Mouse (Mus musculus): ENCODE data around the gene Setdb1. TPM values are rescaled to one million over a fixed set of nuclear protein-coding genes. Genes with fewer than 3 reads are reported as not detected.

Setdb1 gene
- polyA plus RNA-seq, 1 experiment from 2014 or later = 56.5 TPM

- WGBS = 12% methylated on average over 5 of the region's 5 CpGs
- peak; percentile 48; the same call in 1 of the 2 replicates for ATAC-seq (ENCODE audit: low FRiP score, low TSS enrichment)
- no peak overlapping the region for H3K4me2 ChIP-seq (replicated peaks; ENCODE audit: low read depth, low read length)
- H3K9ac ChIP-seq (ENCODE audit: low read depth, low read length) = no peak overlapping the region
- no peaks in the 10 kb centered on the region for H3K9me3 ChIP-seq (ENCODE audit: control insufficient read depth, low read length)
- peaks cover 33% of the 10 kb centered on the region for H3K36me3 ChIP-seq (ENCODE audit: control insufficient read depth, insufficient read depth, low read length)
- H3K27me3 ChIP-seq (ENCODE audit: control insufficient read depth, insufficient read depth, low read length) = no peaks in the 10 kb centered on the region
- no peak overlapping the region for H3K27ac ChIP-seq (ENCODE audit: low read depth, low read length)
- H3K4me1 ChIP-seq (ENCODE audit: control insufficient read depth, insufficient read depth, low read length) = no peaks in the 10 kb centered on the region; the same call in 1 of the 2 replicates
- H3K4me3 ChIP-seq (ENCODE audit: low read length) = no peak overlapping the region
These were observed 60.9 kb downstream of the Setdb1 start for GRCm38 (mm10) chr3:95296103-95296469.

- H3K4me2 ChIP-seq (replicated peaks; ENCODE audit: low read depth, low read length) = no peak overlapping the region
- H3K27ac ChIP-seq (ENCODE audit: low read depth, low read length) = no peak overlapping the region
- no peaks in the 10 kb centered on the region for H3K9me3 ChIP-seq (ENCODE audit: control insufficient read depth, low read length)
- no peaks in the 10 kb centered on the region for H3K27me3 ChIP-seq (ENCODE audit: control insufficient read depth, insufficient read depth, low read length)
- peaks cover 36% of the 10 kb centered on the region for H3K36me3 ChIP-seq (ENCODE audit: control insufficient read depth, insufficient read depth, low read length)
- 73% methylated on average over 11 of the region's 11 CpGs for WGBS
- 0 out of 2 replicates have a peak, but pooled peaks have one; percentile 29 for ATAC-seq (ENCODE audit: low FRiP score, low TSS enrichment)
- H3K4me3 ChIP-seq (ENCODE audit: low read length) = no peak overlapping the region
- no peaks in the 10 kb centered on the region; the same call in 1 of the 2 replicates for H3K4me1 ChIP-seq (ENCODE audit: control insufficient read depth, insufficient read depth, low read length)
- no peak overlapping the region for H3K9ac ChIP-seq (ENCODE audit: low read depth, low read length)
These were observed 61.5 kb downstream of the Setdb1 start for GRCm38 (mm10) chr3:95295321-95296102.

- no peak overlapping the region for H3K27ac ChIP-seq (ENCODE audit: low read depth, low read length)
These were observed 62.3 kb downstream of the Setdb1 start for GRCm38 (mm10) chr3:95294718-95295117.

GRCm38 (mm10) chr3:95294316-95294715 is 62.7 kb downstream of the Setdb1 start:
- Histone ChIP-seq H3K4me2 (replicated peaks; ENCODE audit: low read depth, low read length) (no peak overlapping the region), H3K4me3 (ENCODE audit: low read length) (no peak overlapping the region), H3K9me3 (ENCODE audit: control insufficient read depth, low read length) (no peaks in the 10 kb centered on the region), H3K9ac (ENCODE audit: low read depth, low read length) (no peak overlapping the region), H3K36me3 (ENCODE audit: control insufficient read depth, insufficient read depth, low read length) (peaks cover 38% of the 10 kb centered on the region), H3K27ac (ENCODE audit: low read depth, low read length) (no peak overlapping the region), H3K4me1 (ENCODE audit: control insufficient read depth, insufficient read depth, low read length) (no peaks in the 10 kb centered on the region; the same call in 1 of the 2 replicates), H3K27me3 (ENCODE audit: control insufficient read depth, insufficient read depth, low read length) (no peaks in the 10 kb centered on the region)
- WGBS = 89% methylated on average over 7 of the region's 7 CpGs
- no peak for ATAC-seq (ENCODE audit: low FRiP score, low TSS enrichment)

More at GRCm38 (mm10) chr3:95294718-95295117, 62.3 kb downstream of the Setdb1 start:
- Histone ChIP-seq H3K9me3 (ENCODE audit: control insufficient read depth, low read length) (no peaks in the 10 kb centered on the region), H3K4me3 (ENCODE audit: low read length) (no peak overlapping the region), H3K4me1 (ENCODE audit: control insufficient read depth, insufficient read depth, low read length) (no peaks in the 10 kb centered on the region; the same call in 1 of the 2 replicates), H3K27me3 (ENCODE audit: control insufficient read depth, insufficient read depth, low read length) (no peaks in the 10 kb centered on the region), H3K9ac (ENCODE audit: low read depth, low read length) (no peak overlapping the region), H3K4me2 (replicated peaks; ENCODE audit: low read depth, low read length) (no peak overlapping the region), H3K36me3 (ENCODE audit: control insufficient read depth, insufficient read depth, low read length) (peaks cover 38% of the 10 kb centered on the region)
- 87% methylated on average over 5 of the region's 5 CpGs for WGBS
- no peak for ATAC-seq (ENCODE audit: low FRiP score, low TSS enrichment)

- no peak overlapping the region for H3K4me3 ChIP-seq (ENCODE audit: low read length)
- H3K36me3 ChIP-seq (ENCODE audit: control insufficient read depth, insufficient read depth, low read length) = peaks cover 41% of the 10 kb centered on the region
- 53% methylated on average over 11 of the region's 11 CpGs for WGBS
- H3K27ac ChIP-seq (ENCODE audit: low read depth, low read length) = no peak overlapping the region
- no peaks in the 10 kb centered on the region; the same call in 1 of the 2 replicates for H3K4me1 ChIP-seq (ENCODE audit: control insufficient read depth, insufficient read depth, low read length)
- no peak for ATAC-seq (ENCODE audit: low FRiP score, low TSS enrichment)
- no peak overlapping the region for H3K4me2 ChIP-seq (replicated peaks; ENCODE audit: low read depth, low read length)
- H3K9ac ChIP-seq (ENCODE audit: low read depth, low read length) = no peak overlapping the region
- no peaks in the 10 kb centered on the region for H3K9me3 ChIP-seq (ENCODE audit: control insufficient read depth, low read length)
- no peaks in the 10 kb centered on the region for H3K27me3 ChIP-seq (ENCODE audit: control insufficient read depth, insufficient read depth, low read length)
These were observed 63.5 kb downstream of the Setdb1 start for GRCm38 (mm10) chr3:95293537-95293936.

- Histone ChIP-seq H3K4me1 (ENCODE audit: control insufficient read depth, insufficient read depth, low read length) (no peaks in the 10 kb centered on the region; the same call in 1 of the 2 replicates), H3K9ac (ENCODE audit: low read depth, low read length) (no peak overlapping the region), H3K36me3 (ENCODE audit: control insufficient read depth, insufficient read depth, low read length) (peaks cover 48% of the 10 kb centered on the region), H3K4me2 (replicated peaks; ENCODE audit: low read depth, low read length) (no peak overlapping the region), H3K9me3 (ENCODE audit: control insufficient read depth, low read length) (no peaks in the 10 kb centered on the region), H3K4me3 (ENCODE audit: low read length) (no peak overlapping the region), H3K27me3 (ENCODE audit: control insufficient read depth, insufficient read depth, low read length) (no peaks in the 10 kb centered on the region), H3K27ac (ENCODE audit: low read depth, low read length) (no peak overlapping the region)
- 86% methylated on average over 2 of the region's 2 CpGs for WGBS
- no peak for ATAC-seq (ENCODE audit: low FRiP score, low TSS enrichment)
These were observed 64.1 kb downstream of the Setdb1 start for GRCm38 (mm10) chr3:95292899-95293298.

GRCm38 (mm10) chr3:95291041-95291440 is 66.0 kb downstream of the Setdb1 start:
- Histone ChIP-seq H3K27me3 (ENCODE audit: control insufficient read depth, insufficient read depth, low read length) (no peaks in the 10 kb centered on the region), H3K4me1 (ENCODE audit: control insufficient read depth, insufficient read depth, low read length) (no peaks in the 10 kb centered on the region; the same call in 1 of the 2 replicates), H3K4me3 (ENCODE audit: low read length) (no peak overlapping the region), H3K9ac (ENCODE audit: low read depth, low read length) (no peak overlapping the region), H3K9me3 (ENCODE audit: control insufficient read depth, low read length) (no peaks in the 10 kb centered on the region), H3K36me3 (ENCODE audit: control insufficient read depth, insufficient read depth, low read length) (peaks cover 52% of the 10 kb centered on the region), H3K27ac (ENCODE audit: low read depth, low read length) (no peak overlapping the region), H3K4me2 (replicated peaks; ENCODE audit: low read depth, low read length) (no peak overlapping the region)
- 82% methylated on average over 4 of the region's 4 CpGs for WGBS
- ATAC-seq (ENCODE audit: low FRiP score, low TSS enrichment) = no peak

GRCm38 (mm10) chr3:95290156-95290555 is 66.8 kb downstream of the Setdb1 start:
- Histone ChIP-seq H3K27ac (ENCODE audit: low read depth, low read length) (no peak overlapping the region), H3K4me1 (ENCODE audit: control insufficient read depth, insufficient read depth, low read length) (no peaks in the 10 kb centered on the region), H3K36me3 (ENCODE audit: control insufficient read depth, insufficient read depth, low read length) (peaks cover 46% of the 10 kb centered on the region), H3K4me3 (ENCODE audit: low read length) (no peak overlapping the region), H3K9ac (ENCODE audit: low read depth, low read length) (no peak overlapping the region), H3K9me3 (ENCODE audit: control insufficient read depth, low read length) (no peaks in the 10 kb centered on the region), H3K4me2 (replicated peaks; ENCODE audit: low read depth, low read length) (no peak overlapping the region), H3K27me3 (ENCODE audit: control insufficient read depth, insufficient read depth, low read length) (no peaks in the 10 kb centered on the region)
- ATAC-seq (ENCODE audit: low FRiP score, low TSS enrichment) = no peak
- WGBS = 65% methylated on average over 6 of the region's 6 CpGs

GRCm38 (mm10) chr3:95289419-95289818 is 67.6 kb downstream of the Setdb1 start:
- no peak overlapping the region for H3K4me3 ChIP-seq (ENCODE audit: low read length)
- no peaks in the 10 kb centered on the region for H3K9me3 ChIP-seq (ENCODE audit: control insufficient read depth, low read length)
- no peak overlapping the region for H3K4me2 ChIP-seq (replicated peaks; ENCODE audit: low read depth, low read length)
- no peak overlapping the region for H3K9ac ChIP-seq (ENCODE audit: low read depth, low read length)
- no peaks in the 10 kb centered on the region for H3K27me3 ChIP-seq (ENCODE audit: control insufficient read depth, insufficient read depth, low read length)
- ATAC-seq (ENCODE audit: low FRiP score, low TSS enrichment) = no peak
- peaks cover 40% of the 10 kb centered on the region for H3K36me3 ChIP-seq (ENCODE audit: control insufficient read depth, insufficient read depth, low read length)
- peaks cover under 1% of the 10 kb centered on the region; the same call in 1 of the 2 replicates for H3K4me1 ChIP-seq (ENCODE audit: control insufficient read depth, insufficient read depth, low read length)
- H3K27ac ChIP-seq (ENCODE audit: low read depth, low read length) = no peak overlapping the region
- WGBS = 96% methylated on average over 4 of the region's 4 CpGs

All from kidney, embryonic 14.5 days (tissue).